Mouse (Mus musculus): ENCODE results near the gene Zfp617. TPM values are rescaled to one million over a fixed set of nuclear protein-coding genes. Genes with fewer than 3 reads are reported as not detected.
"Not testable (repeated sequence)": the region's sequence is repeated elsewhere in the genome, so short reads cannot be mapped to it uniquely, and the experiment has no call there.

The Zfp617 gene
- total RNA-seq (2021): 10 to 100 TPM; 17.9 to 18.4 TPM
- long read RNA-seq, experiment 1, partial matches to known transcripts: 0 of 7 reads
- long read RNA-seq, experiment 1, other reads (novel, unspliced or antisense): 3 of 7 reads
- long read RNA-seq, experiment 2, transcript Zfp617-201 (4 exons, 2,920 nt): major isoform, 5 of 17 reads
- long read RNA-seq, experiment 2, partial matches to known transcripts: 0 of 17 reads
- long read RNA-seq, experiment 2, other reads (novel, unspliced or antisense): 12 of 17 reads

- intact Hi-C loops (cut with DNase I; ENCODE audit: low total_unique reads): no loop called here
Measured at GRCm38 (mm10) chr8:71908309-71909261, at the start of gene Zfp617, which contains the start of gene Zfp882. Zfp617 (plus strand) TSS chr8:71908635. Zfp882 (plus strand) TSS chr8:71908608.

GRCm38 (mm10) chr8:71861551-71861950, 46.9 kb upstream of the Zfp617 start:
- intact Hi-C loops (cut with DNase I; ENCODE audit: low total_unique reads); DNase-seq: not testable (repeated sequence)

More at GRCm38 (mm10) chr8:71908309-71909261, at the start of gene Zfp617, which contains the start of gene Zfp882:
- DNase-seq: peak; percentile 84

- intact Hi-C loops (cut with DNase I; ENCODE audit: low total_unique reads); DNase-seq: not testable (repeated sequence)
Measured at GRCm38 (mm10) chr8:71862038-71862437, 46.4 kb upstream of the Zfp617 start.

- peak; percentile 65 for DNase-seq
- intact Hi-C loops (cut with DNase I; ENCODE audit: low total_unique reads): no loop called here
Measured at GRCm38 (mm10) chr8:71881618-71882274, 26.7 kb upstream of the Zfp617 start, which contains the start of gene Zfp709. Zfp709 (plus strand) TSS chr8:71882019.

GRCm38 (mm10) chr8:71900666-71901065, 7.8 kb upstream of the Zfp617 start:
- intact Hi-C loops (cut with DNase I; ENCODE audit: low total_unique reads): not testable (repeated sequence)

GRCm38 (mm10) chr8:71903084-71903483, 5.4 kb upstream of the Zfp617 start:
- intact Hi-C loops (cut with DNase I; ENCODE audit: low total_unique reads): not testable (repeated sequence)

More at GRCm38 (mm10) chr8:71900666-71901065, 7.8 kb upstream of the Zfp617 start:
- not testable (repeated sequence) for DNase-seq

GRCm38 (mm10) chr8:71906809-71907208, 1.6 kb upstream of the Zfp617 start:
- no peak for DNase-seq
- intact Hi-C loops (cut with DNase I; ENCODE audit: low total_unique reads): no loop called here

More at GRCm38 (mm10) chr8:71903084-71903483, 5.4 kb upstream of the Zfp617 start:
- DNase-seq: not testable (repeated sequence)

- no peak for DNase-seq
- intact Hi-C loops (cut with DNase I; ENCODE audit: low total_unique reads): no loop called here
Measured at GRCm38 (mm10) chr8:71907798-71908257, 607 bp upstream of the Zfp617 start.

GRCm38 (mm10) chr8:71912286-71912685, 3.9 kb downstream of the Zfp617 start:
- intact Hi-C loops (cut with DNase I; ENCODE audit: low total_unique reads): no loop called here

GRCm38 (mm10) chr8:71922567-71923401, 14.3 kb downstream of the Zfp617 start:
- intact Hi-C loops (cut with DNase I; ENCODE audit: low total_unique reads): no loop called here
- peak; percentile 94 for DNase-seq

More at GRCm38 (mm10) chr8:71912286-71912685, 3.9 kb downstream of the Zfp617 start:
- DNase-seq: no peak

GRCm38 (mm10) chr8:71925791-71926190, 17.4 kb downstream of the Zfp617 start:
- DNase-seq: no peak
- intact Hi-C loops (cut with DNase I; ENCODE audit: low total_unique reads): no loop called here

- no peak for DNase-seq
- intact Hi-C loops (cut with DNase I; ENCODE audit: low total_unique reads): no loop called here
Measured at GRCm38 (mm10) chr8:71926551-71926950, 18.1 kb downstream of the Zfp617 start.

GRCm38 (mm10) chr8:71927779-71928178, 19.3 kb downstream of the Zfp617 start:
- intact Hi-C loops (cut with DNase I; ENCODE audit: low total_unique reads): no loop called here
- no peak for DNase-seq

GRCm38 (mm10) chr8:71938037-71938436, 29.6 kb downstream of the Zfp617 start:
- DNase-seq; intact Hi-C loops (cut with DNase I; ENCODE audit: low total_unique reads): not testable (repeated sequence)

- DNase-seq: no peak
- intact Hi-C loops (cut with DNase I; ENCODE audit: low total_unique reads): no loop called here
Measured at GRCm38 (mm10) chr8:71940293-71941208, 32.1 kb downstream of the Zfp617 start.

GRCm38 (mm10) chr8:71941776-71942175, 33.3 kb downstream of the Zfp617 start:
- intact Hi-C loops (cut with DNase I; ENCODE audit: low total_unique reads): no loop called here
- DNase-seq: no peak

GRCm38 (mm10) chr8:71948624-71949023, 40.2 kb downstream of the Zfp617 start:
- DNase-seq: no peak
- intact Hi-C loops (cut with DNase I; ENCODE audit: low total_unique reads): no loop called here
